Mouse (Mus musculus) forebrain, embryonic 11.5 days (tissue): ENCODE measurements around the gene Zbed3. TPM values are rescaled to one million over a fixed set of nuclear protein-coding genes. Genes with fewer than 3 reads are reported as not detected.

Source experiments
- ATAC-seq: fragments of 200-750 bp; cut with Nextera tagmentation; replicated peaks from 2 replicates; pipeline ENCODE4 v1.8.0; 2017; ENCODE audit warnings: moderate TSS enrichment; ENCODE audit not compliant: low FRiP score
- DNase-seq: peaks from one replicate; pipeline ENCODE4 v3.0.0-alpha.2; 2017; ENCODE audit warnings: low spot score
- H3K27ac ChIP-seq: fragments of 300-500 bp; sonication (generic); 2 replicates; pipeline ENCODE4 v1.5.1; 2014; ENCODE audit warnings: low read depth, low read length
- H3K27me3 ChIP-seq: fragments of 300-500 bp; sonication (generic); 2 replicates; pipeline ENCODE4 v1.6.1; 2014; ENCODE audit warnings: mild to moderate bottlenecking, low read length, mixed read lengths; ENCODE audit not compliant: control insufficient read depth, insufficient read depth
- H3K36me3 ChIP-seq: fragments of 300-500 bp; sonication (generic); 2 replicates; pipeline ENCODE4 v1.6.1; 2014; ENCODE audit warnings: mild to moderate bottlenecking, low read length, moderate library complexity, mixed read lengths; ENCODE audit not compliant: control insufficient read depth, insufficient read depth
- H3K4me1 ChIP-seq: fragments of 300-500 bp; sonication (generic); replicated peaks from 2 replicates; pipeline ENCODE4 v1.6.1; 2014; ENCODE audit warnings: low read length, mixed read lengths; ENCODE audit not compliant: control insufficient read depth, insufficient read depth
- H3K4me2 ChIP-seq: fragments of 300-500 bp; sonication (generic); 2 replicates; pipeline ENCODE4 v1.6.1; 2014; ENCODE audit warnings: low read depth, mild to moderate bottlenecking, low read length, moderate library complexity, mixed read lengths; ENCODE audit not compliant: severe bottlenecking
- H3K4me3 ChIP-seq: fragments of 300-500 bp; sonication (generic); 2 replicates; pipeline ENCODE4 v1.5.1; 2014; ENCODE audit warnings: low read depth, low read length
- H3K9ac ChIP-seq: fragments of 300-500 bp; sonication (generic); 2 replicates; pipeline ENCODE4 v1.6.1; 2014; ENCODE audit warnings: low read length
- H3K9me3 ChIP-seq: fragments of 300-500 bp; sonication (generic); 2 replicates; pipeline ENCODE4 v1.6.1; 2016; ENCODE audit warnings: low read length, mixed read lengths; ENCODE audit not compliant: control insufficient read depth
- WGBS: fragments of 180-500 bp; shearing (Covaris S2); extraction: QIAGEN DNeasy Blood & Tissue Kit; methylation state at CpG from one replicate; pipeline ENCODE4 v1.1.7; 2014; 5-methylcytosine and 5-hydroxymethylcytosine counted together
- polyA plus RNA-seq: library from polyadenylated mRNA; unstranded; fragments of >200 nt; fragmentation: Nextera tagmentation; extraction: Ambion mirVana; gene quantifications from 2 replicates; pipeline ENCODE4 v1.2.1, GENCODE M21; 2014

The Zbed3 gene
- 63.9 and 64.5 TPM in 2 replicates for polyA plus RNA-seq

DNA sequence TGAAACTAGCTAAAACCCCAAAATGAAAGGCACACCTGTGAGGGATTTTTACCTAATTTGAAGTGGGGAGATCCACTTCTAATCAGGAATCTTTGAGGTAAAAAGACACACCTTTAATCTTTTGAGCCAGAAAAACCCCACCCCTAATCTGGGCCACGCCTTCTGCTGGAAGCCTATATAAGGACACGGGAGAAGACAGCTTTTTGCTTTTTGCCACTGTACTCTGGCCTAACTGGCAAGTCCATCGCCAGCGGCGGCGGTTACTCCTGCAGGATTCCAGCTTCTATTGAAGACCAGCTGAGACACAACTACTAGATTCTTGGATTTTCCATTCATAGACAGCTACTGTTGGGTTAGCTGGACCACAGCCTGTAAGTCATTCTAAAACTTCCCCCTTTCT is at the start of gene Zbed3:
Gene Zbed3, plus strand, starts transcription at position 213 of the 400 bp plus-strand sequence.
- no peak for ATAC-seq
- WGBS = 90% methylated on average over 6 of the region's 6 CpGs
- no peak within 1 kb of the TSS for H3K27ac ChIP-seq

DNA sequence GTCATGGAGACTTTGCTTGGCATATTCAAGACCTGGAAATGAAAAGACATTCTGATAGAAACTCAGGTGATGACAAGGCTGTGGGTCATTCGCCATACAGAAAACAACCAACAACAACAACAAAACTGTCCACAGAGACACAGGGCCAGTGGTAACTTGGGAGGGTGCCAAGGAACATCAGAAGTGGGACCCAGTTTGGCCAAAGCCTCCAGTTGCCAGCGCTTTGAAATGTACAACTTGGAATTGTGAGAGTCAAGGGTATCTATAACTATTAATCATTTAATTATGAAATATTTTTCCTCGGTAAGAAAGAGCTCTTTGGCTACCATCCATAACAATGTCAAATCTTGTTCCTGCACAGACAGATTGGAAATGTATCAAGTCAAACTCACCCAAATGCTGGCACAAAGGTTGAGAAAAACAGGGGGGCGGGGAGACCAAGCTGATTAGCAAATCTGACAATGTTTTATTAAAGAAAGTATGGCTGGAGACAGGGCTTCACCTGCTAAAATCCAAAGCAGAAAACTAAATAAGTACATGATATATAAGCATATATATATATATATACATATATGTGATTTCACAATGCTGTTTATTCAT is 44.9 kb upstream of the Zbed3 start:
- Histone ChIP-seq H3K4me2 (no peak overlapping the region), H3K27me3 (no peaks in the 10 kb centered on the region), H3K4me1 (no peaks in the 10 kb centered on the region), H3K27ac (no peak overlapping the region), H3K36me3 (no peaks in the 10 kb centered on the region), H3K9ac (no peak overlapping the region), H3K4me3 (no peak overlapping the region), H3K9me3 (no peaks in the 10 kb centered on the region)
- DNase-seq (no peak), ATAC-seq (no peak)
- 93% methylated on average over 4 of the region's 4 CpGs for WGBS

More for the DNA sequence above, at the start of gene Zbed3:
- peak within 1 kb of the TSS; percentile 87 for H3K4me2 ChIP-seq
- DNase-seq = no peak
- H3K36me3 ChIP-seq = no peaks in the 10 kb centered on the region
- peak within 1 kb of the TSS; percentile 74 for H3K4me3 ChIP-seq
- peak within 1 kb of the TSS; percentile 98 for H3K9ac ChIP-seq
- no peaks in the 10 kb centered on the region for H3K9me3 ChIP-seq
- H3K27me3 ChIP-seq = no peaks in the 10 kb centered on the region
- peaks cover 13% of the 10 kb centered on the region for H3K4me1 ChIP-seq

DNA sequence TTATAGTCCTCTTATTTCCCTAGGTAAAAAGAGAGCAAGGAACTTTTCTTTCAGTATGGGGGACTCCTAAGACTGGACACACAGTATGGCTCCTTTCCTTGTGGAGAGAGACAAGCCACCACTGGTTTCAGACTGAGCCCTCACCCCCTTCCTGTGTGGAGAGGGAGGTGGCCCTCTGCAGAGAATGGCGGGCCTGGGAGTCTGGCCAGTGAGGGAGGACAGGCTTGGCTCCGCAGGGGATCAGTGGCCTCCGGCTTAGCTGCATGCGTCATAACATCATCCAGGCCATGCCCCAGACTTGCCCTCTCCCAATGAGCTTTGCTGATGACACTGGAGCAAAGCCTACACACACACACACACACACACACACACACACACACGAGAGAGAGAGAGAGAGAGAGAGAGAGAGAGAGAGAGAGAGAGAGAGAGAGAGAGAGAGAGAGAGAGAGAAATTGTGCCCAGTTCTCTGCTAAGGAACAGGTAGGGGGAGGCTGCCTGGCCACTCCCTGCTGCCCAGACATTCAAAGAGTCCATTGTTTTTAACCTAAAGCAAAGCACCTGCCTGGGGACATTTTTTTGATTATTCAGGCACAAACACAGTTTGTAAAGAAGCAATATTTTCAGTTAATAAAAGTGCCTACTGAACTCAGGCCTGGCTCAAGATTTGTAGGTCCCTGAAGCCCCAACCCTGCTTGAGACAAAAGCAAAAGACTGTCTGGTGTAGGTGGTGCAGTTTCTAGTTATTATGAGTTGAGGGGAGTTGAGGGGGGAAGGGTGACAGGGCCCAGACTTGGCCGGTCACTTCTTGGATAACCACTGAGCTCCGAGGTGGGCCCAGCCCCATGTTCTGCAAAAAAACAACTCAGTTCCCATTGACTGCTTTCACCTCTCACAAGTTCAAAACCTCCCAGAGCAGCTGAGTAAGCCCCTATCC is 41.4 kb upstream of the Zbed3 start:
- no peak overlapping the region for H3K27ac ChIP-seq
- no peaks in the 10 kb centered on the region for H3K36me3 ChIP-seq
- DNase-seq = peak; percentile 53
- H3K9ac ChIP-seq = no peak overlapping the region
- no peaks in the 10 kb centered on the region for H3K27me3 ChIP-seq
- H3K4me1 ChIP-seq = no peaks in the 10 kb centered on the region
- ATAC-seq = no peak
- no peaks in the 10 kb centered on the region for H3K9me3 ChIP-seq
- 29% methylated on average over 6 of the region's 7 CpGs for WGBS
- no peak overlapping the region for H3K4me3 ChIP-seq
- H3K4me2 ChIP-seq = no peak overlapping the region

DNA sequence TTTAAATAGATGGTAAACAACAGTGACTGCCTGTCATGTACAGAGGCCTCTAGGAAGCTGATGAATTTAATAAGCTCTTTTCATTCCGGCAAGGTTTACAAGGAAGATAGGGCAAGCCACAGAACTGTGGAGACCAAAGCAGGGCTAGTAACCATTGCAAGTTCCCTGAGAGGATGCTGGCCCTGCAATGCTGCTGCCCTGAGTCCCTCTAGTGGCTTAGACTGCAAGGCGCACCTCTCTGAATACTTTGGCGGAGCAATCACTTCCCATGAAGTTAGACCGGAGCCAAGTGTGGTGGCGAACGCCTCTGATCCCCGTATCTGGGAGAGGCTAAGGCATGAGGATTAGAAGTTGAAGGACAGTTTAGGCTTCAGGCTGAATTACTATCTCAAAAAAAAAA is 36.4 kb upstream of the Zbed3 start:
- Histone ChIP-seq H3K27me3 (no peaks in the 10 kb centered on the region), H3K4me3 (no peak overlapping the region), H3K9me3 (no peaks in the 10 kb centered on the region), H3K9ac (no peak overlapping the region), H3K36me3 (no peaks in the 10 kb centered on the region), H3K4me2 (no peak overlapping the region), H3K4me1 (no peaks in the 10 kb centered on the region), H3K27ac (no peak overlapping the region)
- DNase-seq (peak; percentile 82), ATAC-seq (peak; percentile 46; the same call in 1 of the 2 replicates)
- WGBS = 8% methylated on average over 7 of the region's 7 CpGs

DNA sequence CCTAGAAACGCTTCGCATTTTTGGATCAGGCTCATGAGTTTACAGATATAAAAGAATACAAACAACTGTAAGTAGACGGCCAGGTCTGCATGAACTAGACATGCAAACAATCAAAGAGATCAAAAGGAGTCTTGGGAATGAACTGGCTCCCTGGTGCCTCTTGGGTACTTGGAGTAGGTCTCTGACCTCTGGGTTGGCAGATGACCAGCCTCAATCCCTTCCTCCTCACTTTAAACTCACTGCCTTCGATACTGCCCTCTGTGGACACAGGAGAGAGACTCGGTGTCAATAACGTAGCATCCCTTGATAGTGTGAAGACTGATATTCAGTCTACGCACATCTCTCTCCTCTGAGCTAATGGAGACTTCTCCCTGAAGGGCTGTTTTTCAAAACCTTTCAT is 35.4 kb upstream of the Zbed3 start:
- no peak for ATAC-seq

DNA sequence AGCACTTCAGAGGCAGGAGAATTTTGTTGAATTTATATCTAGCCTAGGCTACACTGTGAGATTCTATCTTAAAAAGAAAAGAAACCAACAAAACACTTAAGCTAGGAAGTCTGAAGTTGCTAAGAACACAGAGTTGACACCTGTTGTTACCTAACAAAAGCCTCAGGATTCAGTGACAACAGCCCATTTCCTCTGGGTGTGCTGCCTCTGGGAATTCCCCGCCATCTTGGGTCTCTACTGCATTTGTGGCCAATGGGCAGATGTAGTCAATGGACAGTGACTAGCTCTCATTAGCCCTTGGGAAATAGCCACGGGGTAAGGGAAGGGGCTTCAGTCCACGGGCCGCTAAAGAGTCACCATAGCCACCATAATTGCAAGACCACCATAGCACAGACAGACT is 31.4 kb upstream of the Zbed3 start:
- WGBS = 24% methylated on average over 4 of the region's 4 CpGs
- H3K27ac ChIP-seq = no peak overlapping the region
- no peaks in the 10 kb centered on the region for H3K36me3 ChIP-seq
- H3K4me1 ChIP-seq = no peaks in the 10 kb centered on the region
- no peaks in the 10 kb centered on the region for H3K27me3 ChIP-seq
- no peak overlapping the region for H3K4me2 ChIP-seq
- no peak overlapping the region for H3K9ac ChIP-seq
- H3K4me3 ChIP-seq = no peak overlapping the region
- ATAC-seq = no peak
- no peak for DNase-seq
- H3K9me3 ChIP-seq = no peaks in the 10 kb centered on the region

More for the DNA sequence above, 35.4 kb upstream of the Zbed3 start:
- no peaks in the 10 kb centered on the region for H3K4me1 ChIP-seq
- H3K9ac ChIP-seq = no peak overlapping the region
- no peaks in the 10 kb centered on the region for H3K9me3 ChIP-seq
- 84% methylated on average over 7 of the region's 7 CpGs for WGBS
- no peaks in the 10 kb centered on the region for H3K27me3 ChIP-seq
- no peak for DNase-seq
- no peak overlapping the region for H3K4me3 ChIP-seq
- H3K4me2 ChIP-seq = no peak overlapping the region
- H3K36me3 ChIP-seq = no peaks in the 10 kb centered on the region
- no peak overlapping the region for H3K27ac ChIP-seq

DNA sequence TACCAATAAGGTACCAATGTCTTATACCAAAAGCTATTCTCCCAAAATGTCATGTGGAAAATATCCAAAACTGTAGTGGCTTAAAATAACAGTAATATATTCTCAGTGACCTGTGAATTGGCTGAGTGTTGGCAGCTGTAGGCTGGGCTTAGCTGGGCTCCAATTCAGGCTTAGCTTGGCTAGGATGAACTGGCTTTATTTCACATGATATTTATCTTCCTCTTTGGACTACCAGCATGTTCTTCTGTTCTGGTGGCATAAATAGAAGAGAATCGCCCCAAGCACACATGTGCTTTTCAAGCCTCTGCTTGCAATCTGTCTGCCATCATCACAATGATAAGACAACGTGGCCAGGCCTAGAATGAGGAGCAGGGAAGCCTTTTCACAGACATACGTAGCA is 23.5 kb upstream of the Zbed3 start:
- Histone ChIP-seq H3K4me1 (no peaks in the 10 kb centered on the region), H3K9ac (no peak overlapping the region), H3K36me3 (no peaks in the 10 kb centered on the region), H3K27me3 (no peaks in the 10 kb centered on the region), H3K4me3 (no peak overlapping the region), H3K9me3 (no peaks in the 10 kb centered on the region), H3K4me2 (no peak overlapping the region), H3K27ac (no peak overlapping the region)
- no peak for ATAC-seq
- WGBS = 72% methylated on average over 3 of the region's 3 CpGs
- DNase-seq = no peak

DNA sequence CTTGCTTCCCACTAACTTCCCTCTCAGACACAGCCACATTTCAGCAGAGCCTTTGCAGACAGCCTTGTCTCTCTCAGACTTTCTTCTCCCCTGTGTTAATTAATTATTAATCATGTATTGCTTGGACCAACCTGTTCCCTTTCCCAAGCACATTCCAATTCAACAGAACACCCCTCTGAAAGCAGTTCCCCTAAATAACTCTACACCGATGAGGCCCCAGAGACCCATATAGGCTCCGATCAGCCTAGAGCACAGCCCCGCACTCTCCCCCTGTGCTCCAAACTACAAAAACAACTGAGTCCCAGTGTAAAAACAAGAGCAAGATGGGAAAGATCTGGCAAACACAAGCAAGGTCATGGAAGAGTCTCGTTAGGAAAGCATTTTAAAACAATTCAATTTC is 16.8 kb upstream of the Zbed3 start:
- no peaks in the 10 kb centered on the region for H3K36me3 ChIP-seq
- no peak for DNase-seq
- H3K9ac ChIP-seq = no peak overlapping the region
- no peaks in the 10 kb centered on the region for H3K9me3 ChIP-seq
- no peaks in the 10 kb centered on the region for H3K27me3 ChIP-seq
- H3K4me3 ChIP-seq = no peak overlapping the region
- H3K4me2 ChIP-seq = no peak overlapping the region
- 83% methylated on average over 4 of the region's 4 CpGs for WGBS
- no peak for ATAC-seq
- H3K4me1 ChIP-seq = no peaks in the 10 kb centered on the region
- H3K27ac ChIP-seq = no peak overlapping the region
